Mouse (Mus musculus) right cerebral cortex, postnatal 14 days (tissue): ENCODE results near the gene Lce3d.

Source experiments
- DNase-seq: peaks from one replicate; pipeline ENCODE4 v3.0.0; 2022

The Lce3d gene

GRCm38 (mm10) chr3:92957090-92957489, at the start of gene Lce3d:
Gene Lce3d (plus strand): TSS chr3:92957390.
- no peak for DNase-seq

- DNase-seq, result peak; percentile 26
These were observed 49.6 kb upstream of the Lce3d start for GRCm38 (mm10) chr3:92907571-92907970.

- DNase-seq, result peak; percentile 31
These were observed 36.8 kb upstream of the Lce3d start for GRCm38 (mm10) chr3:92920364-92920763.

GRCm38 (mm10) chr3:92926130-92926529, 31.1 kb upstream of the Lce3d start, which contains the start of gene Lce3a:
Gene Lce3a (minus strand): TSS chr3:92926230.
- no peak for DNase-seq

GRCm38 (mm10) chr3:92932679-92933078, 24.5 kb upstream of the Lce3d start, which contains the start of gene Lce3b:
Gene Lce3b (plus strand): TSS chr3:92932979.
- no peak for DNase-seq

- no peak for DNase-seq
These were observed 13.0 kb upstream of the Lce3d start, which contains the start of gene Lce3c for GRCm38 (mm10) chr3:92944186-92944585. Gene Lce3c (plus strand): TSS chr3:92944486.

- DNase-seq, result no peak
These were observed 9.6 kb downstream of the Lce3d start, which contains the start of gene Lce3e for GRCm38 (mm10) chr3:92966761-92967160. Gene Lce3e (plus strand): TSS chr3:92967061.

- no peak for DNase-seq
These were observed 21.3 kb downstream of the Lce3d start for GRCm38 (mm10) chr3:92978484-92978883.

- DNase-seq, result no peak
These were observed 34.7 kb downstream of the Lce3d start, which contains the start of gene Lce3f for GRCm38 (mm10) chr3:92991926-92992325. Gene Lce3f (plus strand): TSS chr3:92992226.

- peak; percentile 87 for DNase-seq
These were observed 41.5 kb downstream of the Lce3d start for GRCm38 (mm10) chr3:92998691-92999090.

GRCm38 (mm10) chr3:93000621-93001020, 43.4 kb downstream of the Lce3d start:
- DNase-seq, result no peak

- no peak for DNase-seq
These were observed 45.7 kb downstream of the Lce3d start for GRCm38 (mm10) chr3:93002843-93003242.
